Mouse (Mus musculus): ENCODE results near the gene Snx22. TPM values are rescaled to one million over a fixed set of nuclear protein-coding genes. Genes with fewer than 3 reads are reported as not detected.

Snx22 gene
- polyA plus RNA-seq, 1 experiment from 2014 or later, result 12.1 TPM

- Histone ChIP-seq H3K9me3 (replicated peaks) (no peaks in the 10 kb centered on the region), H3K4me2 (no peak overlapping the region), H3K4me1 (peaks cover 5% of the 10 kb centered on the region; the same call in 1 of the 2 replicates), H3K4me3 (replicated peaks) (no peak overlapping the region), H3K27ac (replicated peaks) (no peak overlapping the region), H3K9ac (replicated peaks) (no peak overlapping the region), H3K36me3 (no peaks in the 10 kb centered on the region), H3K27me3 (replicated peaks) (no peaks in the 10 kb centered on the region)
- no peak for ATAC-seq (ENCODE audit: low FRiP score)
- WGBS, result 75% methylated on average over 4 of the region's 4 CpGs
Observed at GRCm38 (mm10) chr9:66051493-66051892, 18.0 kb downstream of the Snx22 start.

DNA sequence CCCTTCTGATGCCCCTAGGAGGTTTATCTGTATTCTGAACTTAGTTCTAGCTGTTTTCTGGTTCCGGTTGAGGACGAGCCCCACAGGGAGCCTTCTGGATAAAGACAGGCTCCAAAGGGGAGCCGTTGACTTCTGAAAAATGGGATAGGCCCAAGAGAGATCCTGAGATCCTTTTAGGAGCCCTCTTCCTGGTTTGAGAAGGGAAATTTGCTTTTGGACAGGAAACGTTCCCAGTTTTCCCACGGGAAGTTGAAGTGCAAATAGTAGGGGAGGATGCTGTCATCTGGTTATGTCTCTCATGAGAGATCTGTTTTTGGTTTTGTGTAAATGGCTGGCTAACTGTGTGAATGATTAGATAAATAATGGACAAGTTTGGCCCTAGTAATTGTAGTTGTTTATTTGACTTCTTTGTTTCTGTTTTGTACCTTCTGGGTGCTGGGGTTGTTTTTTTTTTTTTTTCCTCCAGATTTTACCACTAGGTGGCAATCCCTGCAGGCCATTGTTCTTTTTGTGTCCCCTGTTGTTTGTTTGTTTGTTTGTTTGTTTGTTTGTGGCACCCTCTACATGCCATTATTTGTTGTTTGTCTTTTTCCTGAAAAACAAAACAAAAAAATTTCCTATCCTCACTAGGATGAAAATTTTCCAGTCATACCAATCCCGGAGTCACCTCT is 19.5 kb downstream of the Snx22 start:
- Histone ChIP-seq H3K36me3 (no peaks in the 10 kb centered on the region), H3K4me1 (peaks cover 5% of the 10 kb centered on the region; the same call in 1 of the 2 replicates), H3K27me3 (replicated peaks) (no peaks in the 10 kb centered on the region), H3K4me3 (replicated peaks) (no peak overlapping the region), H3K9me3 (replicated peaks) (no peaks in the 10 kb centered on the region), H3K9ac (replicated peaks) (no peak overlapping the region), H3K27ac (replicated peaks) (no peak overlapping the region), H3K4me2 (no peak overlapping the region)
- 65% methylated on average over 6 of the region's 6 CpGs for WGBS
- ATAC-seq (ENCODE audit: low FRiP score), result no peak

GRCm38 (mm10) chr9:66043241-66043640 is 26.3 kb downstream of the Snx22 start:
- no peak overlapping the region for H3K4me2 ChIP-seq
- ATAC-seq (ENCODE audit: low FRiP score), result no peak
- no peak overlapping the region for H3K9ac ChIP-seq (replicated peaks)
- peaks cover 19% of the 10 kb centered on the region for H3K36me3 ChIP-seq
- WGBS, result over 99% methylated on average over 3 of the region's 3 CpGs
- no peaks in the 10 kb centered on the region for H3K4me1 ChIP-seq
- no peaks in the 10 kb centered on the region for H3K27me3 ChIP-seq (replicated peaks)
- H3K9me3 ChIP-seq (replicated peaks), result no peaks in the 10 kb centered on the region
- no peak overlapping the region for H3K27ac ChIP-seq (replicated peaks)
- H3K4me3 ChIP-seq (replicated peaks), result no peak overlapping the region

DNA sequence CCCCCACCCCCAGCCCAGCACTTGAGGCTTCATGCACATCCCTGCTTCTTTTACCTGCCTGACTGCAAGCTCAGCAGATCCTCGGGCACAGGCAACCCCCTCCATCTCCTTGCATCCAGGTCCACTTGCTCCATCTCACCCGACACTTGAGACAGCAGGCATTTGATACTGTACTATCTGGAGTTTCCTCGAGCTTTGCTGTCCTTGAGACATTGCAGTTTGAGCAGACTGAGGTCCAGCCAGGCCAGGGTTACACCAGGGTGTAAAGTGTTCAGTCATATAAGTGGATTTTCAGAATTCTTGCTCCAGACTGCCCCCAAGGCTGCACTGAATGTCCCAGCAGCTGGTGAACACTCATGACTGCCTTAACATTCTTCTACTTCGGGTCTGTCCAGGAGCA is 27.2 kb downstream of the Snx22 start:
- H3K36me3 ChIP-seq, result peaks cover 22% of the 10 kb centered on the region
- WGBS, result 90% methylated on average over 4 of the region's 4 CpGs
- no peak overlapping the region for H3K4me3 ChIP-seq (replicated peaks)
- no peak for ATAC-seq (ENCODE audit: low FRiP score)
- no peak overlapping the region for H3K9ac ChIP-seq (replicated peaks)
- no peak overlapping the region for H3K4me2 ChIP-seq
- H3K27ac ChIP-seq (replicated peaks), result no peak overlapping the region
- no peaks in the 10 kb centered on the region for H3K9me3 ChIP-seq (replicated peaks)
- H3K27me3 ChIP-seq (replicated peaks), result no peaks in the 10 kb centered on the region
- H3K4me1 ChIP-seq, result no peaks in the 10 kb centered on the region

DNA sequence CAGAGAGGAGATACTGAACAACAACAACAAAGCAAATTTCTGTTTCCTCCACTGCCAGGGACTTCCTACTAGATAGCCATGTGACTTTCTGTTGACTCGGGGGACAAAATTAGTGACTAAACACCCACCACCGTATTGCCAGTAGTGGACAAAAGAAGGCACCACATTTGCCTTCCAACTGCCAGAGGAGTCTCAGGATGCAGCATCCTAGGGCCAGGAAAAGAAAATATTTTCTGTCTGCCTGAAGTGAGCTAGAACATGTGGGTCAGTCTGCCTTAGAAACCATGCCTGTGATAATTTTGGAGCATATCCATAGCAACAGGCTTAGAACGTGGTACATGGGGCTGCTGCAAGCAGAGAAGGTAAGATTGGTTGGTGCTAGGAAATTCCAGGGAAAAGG is 28.7 kb downstream of the Snx22 start:
- WGBS, result 92% methylated on average over 3 of the region's 3 CpGs
- no peaks in the 10 kb centered on the region for H3K4me1 ChIP-seq
- H3K27ac ChIP-seq (replicated peaks), result no peak overlapping the region
- H3K4me2 ChIP-seq, result no peak overlapping the region
- no peaks in the 10 kb centered on the region for H3K27me3 ChIP-seq (replicated peaks)
- no peaks in the 10 kb centered on the region for H3K9me3 ChIP-seq (replicated peaks)
- H3K4me3 ChIP-seq (replicated peaks), result no peak overlapping the region
- no peak overlapping the region for H3K9ac ChIP-seq (replicated peaks)
- peaks cover 28% of the 10 kb centered on the region for H3K36me3 ChIP-seq
- no peak for ATAC-seq (ENCODE audit: low FRiP score)

DNA sequence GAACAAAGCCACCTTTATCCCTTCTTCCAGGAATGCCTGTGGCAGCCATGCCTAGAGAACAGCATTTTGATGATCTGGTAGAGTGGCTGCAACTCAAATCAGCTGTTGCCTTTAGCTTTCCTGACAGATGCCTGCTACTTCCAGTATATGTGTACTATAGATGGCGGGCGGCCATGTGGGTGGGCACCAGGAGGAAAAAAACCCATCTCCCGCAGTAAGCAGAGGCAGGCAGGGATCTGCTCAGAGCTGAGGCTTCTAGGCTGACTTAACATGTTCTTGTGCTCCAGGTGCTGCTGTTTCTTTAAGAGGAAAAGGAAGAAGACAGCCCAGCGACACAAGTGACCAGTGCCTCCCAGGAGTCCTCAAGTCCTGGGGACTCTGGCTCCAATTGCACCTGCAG is 30.2 kb downstream of the Snx22 start:
- Histone ChIP-seq H3K27ac (replicated peaks) (no peak overlapping the region), H3K9me3 (replicated peaks) (no peaks in the 10 kb centered on the region), H3K9ac (replicated peaks) (no peak overlapping the region), H3K36me3 (peaks cover 30% of the 10 kb centered on the region), H3K4me2 (no peak overlapping the region), H3K4me1 (no peaks in the 10 kb centered on the region), H3K27me3 (replicated peaks) (no peaks in the 10 kb centered on the region), H3K4me3 (replicated peaks) (no peak overlapping the region)
- ATAC-seq (ENCODE audit: low FRiP score), result no peak
- 92% methylated on average over 4 of the region's 4 CpGs for WGBS

GRCm38 (mm10) chr9:66038581-66038980 is 30.9 kb downstream of the Snx22 start:
- Histone ChIP-seq H3K27ac (replicated peaks) (no peak overlapping the region), H3K9ac (replicated peaks) (no peak overlapping the region), H3K9me3 (replicated peaks) (no peaks in the 10 kb centered on the region), H3K36me3 (peaks cover 30% of the 10 kb centered on the region), H3K4me3 (replicated peaks) (no peak overlapping the region), H3K27me3 (replicated peaks) (no peaks in the 10 kb centered on the region), H3K4me2 (no peak overlapping the region), H3K4me1 (no peaks in the 10 kb centered on the region)
- 99% methylated on average over 4 of the region's 4 CpGs for WGBS
- ATAC-seq (ENCODE audit: low FRiP score), result no peak

DNA sequence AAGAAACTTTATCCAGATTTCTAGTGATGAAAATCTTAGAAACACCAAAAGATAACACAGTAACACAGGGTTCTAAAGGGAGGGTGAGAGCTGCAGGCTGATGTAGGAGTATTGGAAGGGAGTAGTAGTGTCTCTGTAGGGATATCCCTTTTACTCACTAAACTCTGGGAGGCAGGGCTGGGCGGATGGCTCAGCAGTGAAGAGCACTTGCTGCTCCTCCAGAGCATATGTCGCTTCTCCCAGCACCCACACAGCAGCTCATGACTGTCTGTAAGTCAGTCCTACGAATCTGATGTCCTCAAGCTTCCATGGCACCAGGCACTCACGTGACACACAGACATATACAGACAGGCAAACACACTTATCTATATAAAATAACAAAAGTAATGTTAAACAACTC is 31.4 kb downstream of the Snx22 start:
- peaks cover 35% of the 10 kb centered on the region for H3K36me3 ChIP-seq
- H3K9me3 ChIP-seq (replicated peaks), result no peaks in the 10 kb centered on the region
- H3K9ac ChIP-seq (replicated peaks), result no peak overlapping the region
- H3K4me2 ChIP-seq, result no peak overlapping the region
- no peaks in the 10 kb centered on the region for H3K27me3 ChIP-seq (replicated peaks)
- WGBS, result 94% methylated on average over 4 of the region's 4 CpGs
- H3K4me3 ChIP-seq (replicated peaks), result no peak overlapping the region
- H3K27ac ChIP-seq (replicated peaks), result no peak overlapping the region
- ATAC-seq (ENCODE audit: low FRiP score), result no peak
- H3K4me1 ChIP-seq, result no peaks in the 10 kb centered on the region

DNA sequence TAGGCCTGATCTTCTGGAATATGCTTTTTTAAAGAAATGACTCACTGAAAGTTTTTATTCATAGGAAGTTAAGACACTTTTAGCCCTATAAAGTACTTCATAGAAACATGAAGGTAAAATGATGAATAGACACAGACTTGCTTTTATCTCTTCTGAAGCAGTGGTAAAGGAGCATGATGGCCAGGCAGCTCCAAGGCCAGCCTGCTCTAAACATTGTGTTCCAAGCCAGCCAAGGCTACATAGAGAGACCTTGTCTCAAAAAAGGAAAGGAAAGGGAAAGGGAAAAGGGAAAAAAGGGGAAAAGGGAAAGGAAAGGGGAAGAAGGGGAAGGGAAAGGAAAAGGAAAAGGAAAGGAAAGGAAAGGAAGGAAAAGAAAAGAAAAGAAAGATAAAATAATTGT is 48.9 kb downstream of the Snx22 start:
- H3K9ac ChIP-seq (replicated peaks), result no peak overlapping the region
- H3K4me3 ChIP-seq (replicated peaks), result no peak overlapping the region
- H3K4me2 ChIP-seq, result no peak overlapping the region
- no peaks in the 10 kb centered on the region for H3K9me3 ChIP-seq (replicated peaks)
- H3K27me3 ChIP-seq (replicated peaks), result no peaks in the 10 kb centered on the region
- H3K27ac ChIP-seq (replicated peaks), result no peak overlapping the region
- H3K36me3 ChIP-seq, result peaks cover 19% of the 10 kb centered on the region; the same call in 1 of the 2 replicates
- ATAC-seq (ENCODE audit: low FRiP score), result no peak
- no peaks in the 10 kb centered on the region for H3K4me1 ChIP-seq

Other genes starting within 250 kb of the Snx22 start
- 6.8 and 7.1 TPM in 2 replicates for gene Zfp609, start 242.2 kb downstream of the Snx22 start, polyA plus RNA-seq (2015; fragmentation: Nextera tagmentation; extraction: Ambion mirVana)
- 21.2 and 64.0 TPM in 2 replicates for gene Pclaf, start 179.5 kb downstream of the Snx22 start, polyA plus RNA-seq (2015; fragmentation: Nextera tagmentation; extraction: Ambion mirVana)
- gene Trip4, start 160.9 kb downstream of the Snx22 start, polyA plus RNA-seq (2015; fragmentation: Nextera tagmentation; extraction: Ambion mirVana), result 27.9 and 30.2 TPM in 2 replicates
- 19.1 and 19.4 TPM in 2 replicates for gene Csnk1g1, start 160.8 kb downstream of the Snx22 start, polyA plus RNA-seq (2015; fragmentation: Nextera tagmentation; extraction: Ambion mirVana)
- 371 and 378 TPM in 2 replicates for gene Ppib, start 9.5 kb downstream of the Snx22 start, polyA plus RNA-seq (2015; fragmentation: Nextera tagmentation; extraction: Ambion mirVana)
- 70.4 and 80.0 TPM in 2 replicates for gene Snx1, start 56.9 kb upstream of the Snx22 start, polyA plus RNA-seq (2015; fragmentation: Nextera tagmentation; extraction: Ambion mirVana)
- 73.7 and 100 TPM in 2 replicates for gene Ciao2a, start 56.9 kb upstream of the Snx22 start, polyA plus RNA-seq (2015; fragmentation: Nextera tagmentation; extraction: Ambion mirVana)
- 0.69 and 2.0 TPM in 2 replicates for gene Dapk2, start 88.5 kb upstream of the Snx22 start, polyA plus RNA-seq (2015; fragmentation: Nextera tagmentation; extraction: Ambion mirVana)

Measured in neural tube, embryonic 15.5 days (tissue).